Mouse (Mus musculus) liver, adult 2 months (tissue): ENCODE measurements around the gene Kalrn. TPM values are rescaled to one million over a fixed set of nuclear protein-coding genes. Genes with fewer than 3 reads are reported as not detected.

Experiments used
- DNase-seq: peaks from one replicate; pipeline ENCODE4 v3.0.0-alpha.2; 2011; ENCODE audit warnings: low read depth, low spot score; ENCODE audit errors: extremely low read depth
- H3K27ac ChIP-seq: fragments of 200-500 bp; replicated peaks from 2 replicates; pipeline ENCODE4 v1.5.1; 2012; ENCODE audit warnings: low read depth, mild to moderate bottlenecking, control low read depth, inconsistent platforms, low read length; ENCODE audit not compliant: insufficient read depth
- H3K27me3 ChIP-seq: fragments of 200-500 bp; 2 replicates; pipeline ENCODE4 v1.6.1; 2012; ENCODE audit warnings: mild to moderate bottlenecking, moderate library complexity, low read length, inconsistent platforms; ENCODE audit not compliant: control insufficient read depth, insufficient read depth
- H3K36me3 ChIP-seq: fragments of 200-500 bp; 2 replicates; pipeline ENCODE4 v1.6.1; 2012; ENCODE audit warnings: low read length, inconsistent platforms; ENCODE audit not compliant: control insufficient read depth, insufficient read depth
- H3K4me1 ChIP-seq: fragments of 200-500 bp; 2 replicates; pipeline ENCODE4 v1.6.1; 2011; ENCODE audit warnings: low read length; ENCODE audit not compliant: control insufficient read depth, insufficient read depth
- H3K4me3 ChIP-seq: fragments of 200-500 bp; 2 replicates; pipeline ENCODE4 v1.5.1; 2011; ENCODE audit warnings: low read depth, mild to moderate bottlenecking, control low read depth, low read length, moderate library complexity; ENCODE audit not compliant: insufficient read depth
- H3K79me2 ChIP-seq: fragments of 200-500 bp; 2 replicates; pipeline ENCODE4 v1.6.1; 2012; ENCODE audit warnings: inconsistent platforms, mild to moderate bottlenecking, low read length, moderate library complexity; ENCODE audit not compliant: control insufficient read depth, insufficient read depth
- H3K9ac ChIP-seq: fragments of 200-500 bp; 2 replicates; pipeline ENCODE4 v1.6.1; 2012; ENCODE audit warnings: low read depth, mild to moderate bottlenecking, control low read depth, inconsistent platforms, low read length
- CTCF ChIP-seq: fragments of 200-500 bp; IDR thresholded peaks from 2 replicates; pipeline ENCODE4 v1.5.1; 2011; ENCODE audit warnings: low read depth, low read length, control low read depth
- POLR2A ChIP-seq: fragments of 200-500 bp; IDR thresholded peaks from 2 replicates; pipeline ENCODE4 v1.6.1; 2011; ENCODE audit warnings: low read length, control low read depth; ENCODE audit not compliant: insufficient read depth; ENCODE audit errors: extremely low read depth
- WGBS: fragments of 180-500 bp; shearing (Covaris S2); methylation state at CpG from one replicate; pipeline ENCODE4 v1.1.7; 2018; 5-methylcytosine and 5-hydroxymethylcytosine counted together
- polyA plus RNA-seq: library from polyadenylated mRNA; depleted of rRNA; stranded (reverse); fragments of >200 nt; gene quantifications from 2 replicates; pipeline ENCODE4 v1.2.3, GENCODE M21; 2012
- total RNA-seq: library from RNA; depleted of rRNA; stranded (reverse); fragments of >200 nt; gene quantifications from 2 replicates; pipeline ENCODE4 v1.2.3, GENCODE M21; 2014

Kalrn gene
- total and polyA plus RNA-seq, 2 experiments, result 14.0 to 34.8 TPM

DNA sequence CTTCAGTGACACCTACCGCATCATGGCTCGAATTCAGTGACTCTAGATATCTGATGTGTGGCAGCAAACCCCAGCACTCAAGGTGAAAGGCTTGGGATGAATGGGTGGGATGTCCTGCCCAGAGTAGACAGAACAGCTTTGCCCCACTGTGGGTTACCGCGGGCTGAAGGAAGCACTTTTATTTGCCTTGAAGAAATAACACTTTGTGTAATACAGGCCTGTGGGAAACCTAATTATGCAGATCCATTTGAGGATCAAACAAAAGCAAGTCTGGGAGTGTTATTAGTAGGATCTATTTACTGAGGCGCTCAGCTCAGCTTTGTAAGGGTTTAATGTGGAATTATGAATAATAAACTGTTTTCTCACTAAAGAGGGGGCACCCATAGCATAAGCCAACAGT, 406.3 kb downstream of the Kalrn start:
- Histone ChIP-seq H3K36me3 (no peaks in the 10 kb centered on the region), H3K4me1 (no peaks in the 10 kb centered on the region), H3K27me3 (no peaks in the 10 kb centered on the region), H3K79me2 (no peaks in the 10 kb centered on the region), H3K9ac (no peak overlapping the region), H3K4me3 (no peak overlapping the region), H3K27ac (no peak overlapping the region)
- WGBS, result 85% methylated on average over 5 of the region's 5 CpGs
- TF ChIP-seq POLR2A, result no peak
- no peak for TF ChIP-seq CTCF
- DNase-seq, result no peak

DNA sequence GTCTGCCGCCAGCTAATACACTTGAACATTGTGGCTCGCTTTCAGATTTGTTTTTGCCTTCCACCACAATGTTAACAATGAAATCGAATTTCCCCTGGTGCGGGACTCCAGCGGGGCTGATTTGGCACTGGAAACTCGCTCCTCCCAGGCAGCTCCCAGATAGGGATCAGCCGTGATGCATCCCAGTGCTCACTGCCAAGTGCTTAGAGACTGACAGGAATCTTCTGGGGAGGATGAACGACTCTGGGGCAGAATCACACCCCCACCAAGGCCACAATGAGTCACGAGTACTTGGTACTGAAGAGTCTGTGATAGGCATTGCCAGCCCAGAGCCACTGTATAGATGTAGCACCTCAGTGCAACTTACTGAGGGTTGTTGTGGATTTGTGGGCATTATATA, 410.2 kb downstream of the Kalrn start:
- DNase-seq, result no peak
- WGBS, result 78% methylated on average over 9 of the region's 9 CpGs
- Histone ChIP-seq H3K27me3 (no peaks in the 10 kb centered on the region), H3K79me2 (no peaks in the 10 kb centered on the region), H3K9ac (no peak overlapping the region), H3K36me3 (no peaks in the 10 kb centered on the region), H3K4me3 (no peak overlapping the region), H3K27ac (no peak overlapping the region), H3K4me1 (no peaks in the 10 kb centered on the region)
- TF ChIP-seq CTCF, result no peak
- TF ChIP-seq POLR2A, result no peak

GRCm38 (mm10) chr16:34159576-34159975, 413.8 kb downstream of the Kalrn start:
- Histone ChIP-seq H3K27me3 (no peaks in the 10 kb centered on the region), H3K9ac (no peak overlapping the region), H3K36me3 (no peaks in the 10 kb centered on the region), H3K27ac (no peak overlapping the region), H3K4me1 (no peaks in the 10 kb centered on the region), H3K4me3 (no peak overlapping the region), H3K79me2 (no peaks in the 10 kb centered on the region)
- TF ChIP-seq CTCF (no peak), POLR2A (no peak)
- DNase-seq, result peak; percentile 46
- WGBS, result 95% methylated on average over 3 of the region's 3 CpGs

DNA sequence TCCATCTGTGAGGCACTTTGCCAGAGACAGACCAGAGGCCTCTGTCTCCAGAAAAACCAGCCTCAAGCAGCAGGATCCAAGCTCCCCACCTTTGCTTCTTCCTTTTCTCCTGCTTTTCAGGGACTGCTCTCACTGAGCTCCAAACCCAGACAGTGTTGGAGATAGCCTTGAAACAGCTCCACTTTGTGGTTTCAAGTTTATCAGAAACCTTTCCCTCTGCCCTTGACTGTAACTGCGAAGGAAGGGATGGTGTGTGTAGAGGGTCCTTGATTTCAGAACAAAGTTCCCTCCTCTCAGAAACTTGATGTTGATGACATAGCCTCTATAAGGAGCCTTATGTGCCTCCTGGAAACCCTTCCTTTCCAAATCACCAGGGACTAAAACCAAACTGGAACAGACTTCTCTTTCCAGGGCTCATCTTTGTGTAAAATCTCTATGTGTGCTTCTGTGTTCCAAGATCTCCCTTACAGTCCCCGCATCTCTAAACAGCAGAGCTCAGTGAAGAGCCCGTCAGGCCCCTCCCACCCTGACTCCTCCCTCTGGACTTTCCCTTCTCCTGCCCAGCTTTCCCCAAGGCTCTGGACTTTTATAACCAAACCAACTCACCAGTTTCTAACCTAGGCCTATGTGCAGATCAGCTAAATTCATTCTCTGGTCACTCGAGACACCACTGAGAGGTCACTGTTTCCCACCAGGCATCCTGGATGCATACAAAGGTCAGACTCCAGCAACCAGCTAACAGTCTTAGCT, 415.8 kb downstream of the Kalrn start:
- no peak for TF ChIP-seq CTCF
- no peak for TF ChIP-seq POLR2A
- Histone ChIP-seq H3K9ac (no peak overlapping the region), H3K27me3 (no peaks in the 10 kb centered on the region), H3K4me3 (no peak overlapping the region), H3K27ac (no peak overlapping the region), H3K79me2 (no peaks in the 10 kb centered on the region), H3K36me3 (no peaks in the 10 kb centered on the region), H3K4me1 (no peaks in the 10 kb centered on the region)
- peak; percentile 3 for DNase-seq
- WGBS, result 53% methylated on average over 4 of the region's 4 CpGs

DNA sequence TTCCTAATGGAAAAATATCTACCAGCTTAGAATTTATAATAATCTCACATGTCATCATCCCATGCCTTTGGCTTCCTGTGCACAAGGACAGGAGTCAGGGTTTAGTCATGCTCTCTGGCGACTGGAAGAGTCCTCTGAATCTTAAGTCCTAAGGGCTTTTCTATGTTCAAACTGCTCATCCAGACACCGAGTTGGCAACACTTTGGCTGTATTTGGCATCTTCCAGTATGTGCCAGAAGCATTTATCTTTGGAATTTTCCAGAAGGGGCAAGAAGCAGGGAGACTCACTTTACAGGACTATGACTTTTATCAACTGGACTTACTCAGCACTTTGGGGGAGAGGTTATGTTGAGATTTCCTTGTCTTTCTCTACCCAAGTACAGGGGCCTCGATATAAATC, 417.6 kb downstream of the Kalrn start:
- no peak for DNase-seq
- Histone ChIP-seq H3K4me1 (no peaks in the 10 kb centered on the region), H3K4me3 (no peak overlapping the region), H3K36me3 (no peaks in the 10 kb centered on the region), H3K27ac (no peak overlapping the region), H3K9ac (no peak overlapping the region), H3K27me3 (no peaks in the 10 kb centered on the region), H3K79me2 (no peaks in the 10 kb centered on the region)
- TF ChIP-seq CTCF (no peak), POLR2A (no peak)
- 78% methylated on average over 3 of the region's 3 CpGs for WGBS

DNA sequence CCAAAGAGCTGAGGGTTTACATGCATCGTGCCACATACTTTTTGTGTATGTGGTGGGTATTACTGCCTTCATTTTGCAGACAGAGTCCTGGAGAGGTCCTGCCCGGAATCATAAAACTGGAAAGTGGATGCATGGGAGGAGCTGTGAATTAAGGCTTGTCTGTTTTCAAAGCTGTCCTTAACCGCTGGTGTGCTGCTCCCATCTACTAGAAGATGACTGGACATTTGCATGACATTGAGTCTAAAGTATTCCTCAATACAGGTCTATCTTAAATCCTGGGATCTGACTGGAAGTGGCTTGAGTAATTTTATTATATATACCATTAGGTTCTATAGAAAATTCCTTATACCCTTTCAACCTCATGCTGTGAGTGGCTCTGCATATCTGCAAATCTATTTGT, 418.4 kb downstream of the Kalrn start:
- DNase-seq, result no peak
- H3K9ac ChIP-seq, result no peak overlapping the region
- H3K4me1 ChIP-seq, result no peaks in the 10 kb centered on the region
- no peaks in the 10 kb centered on the region for H3K79me2 ChIP-seq
- 91% methylated on average over 3 of the region's 3 CpGs for WGBS
- no peak overlapping the region for H3K27ac ChIP-seq
- H3K27me3 ChIP-seq, result no peaks in the 10 kb centered on the region
- no peaks in the 10 kb centered on the region for H3K36me3 ChIP-seq
- no peak overlapping the region for H3K4me3 ChIP-seq
- no peak for TF ChIP-seq POLR2A
- no peak for TF ChIP-seq CTCF
